Mouse (Mus musculus): ENCODE results near the gene Tmem145.
A peak's percentile ranks its signal among the peaks of the same experiment; 100 is the strongest.

The Tmem145 gene

DNA sequence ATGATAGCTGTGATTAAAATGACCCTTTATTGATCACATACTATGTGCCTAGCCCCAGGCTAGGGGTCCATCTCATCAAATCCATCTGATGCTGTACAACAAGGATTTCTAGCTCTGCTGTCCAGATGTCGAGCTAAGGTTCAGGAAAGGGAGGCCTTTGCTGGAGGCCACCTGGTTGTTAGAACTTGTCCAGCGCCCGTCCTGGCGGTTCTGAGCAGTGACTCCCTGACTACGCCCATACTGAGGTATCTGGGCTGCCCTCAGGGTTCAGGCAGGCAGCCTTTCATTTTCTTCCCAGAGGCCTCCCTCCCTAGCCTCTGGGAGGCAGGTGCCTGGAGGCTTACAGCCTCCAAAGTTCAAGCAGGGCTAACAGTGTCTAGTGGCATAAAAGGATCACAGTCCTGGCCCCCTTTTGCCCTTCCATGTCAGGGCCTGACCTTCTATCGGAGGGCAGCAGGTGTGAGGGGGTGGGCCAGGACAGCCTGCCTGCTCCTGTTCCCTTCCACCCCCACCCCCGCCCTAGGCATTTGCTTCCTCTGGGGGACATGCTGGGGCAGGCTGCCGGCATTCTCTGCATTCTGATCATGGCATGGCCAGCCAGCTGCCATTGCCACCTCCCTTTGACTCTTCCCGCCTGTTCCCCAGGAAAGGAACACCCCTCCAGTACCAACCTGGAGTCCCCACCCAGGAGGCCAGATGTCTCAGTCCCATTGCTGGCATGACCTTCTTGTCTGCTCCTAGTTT lies 30.2 kb upstream of the Tmem145 start:
- DNase-seq (ENCODE audit: low read depth, low spot score) = peak; percentile 89

DNA sequence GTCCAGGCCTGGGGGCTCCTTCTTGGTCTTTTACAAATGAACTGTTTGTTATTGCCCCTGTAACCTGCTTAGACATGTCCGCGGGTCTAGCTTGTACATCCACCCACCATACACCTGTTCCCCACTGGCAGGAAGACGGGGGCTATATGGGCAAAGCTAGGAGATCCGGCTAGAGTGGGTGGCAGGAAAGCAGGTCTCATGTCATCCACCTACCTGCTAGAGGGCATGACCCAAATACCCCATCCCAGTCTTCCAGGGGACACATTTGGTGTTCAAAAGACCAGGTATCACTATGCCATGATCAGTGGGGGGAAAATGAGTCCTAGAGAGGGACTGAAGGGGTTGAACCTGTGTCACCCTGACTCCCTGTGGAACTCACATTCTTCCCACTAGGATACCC lies 28.5 kb upstream of the Tmem145 start:
- DNase-seq (ENCODE audit: low read depth, low spot score) = no peak

DNA sequence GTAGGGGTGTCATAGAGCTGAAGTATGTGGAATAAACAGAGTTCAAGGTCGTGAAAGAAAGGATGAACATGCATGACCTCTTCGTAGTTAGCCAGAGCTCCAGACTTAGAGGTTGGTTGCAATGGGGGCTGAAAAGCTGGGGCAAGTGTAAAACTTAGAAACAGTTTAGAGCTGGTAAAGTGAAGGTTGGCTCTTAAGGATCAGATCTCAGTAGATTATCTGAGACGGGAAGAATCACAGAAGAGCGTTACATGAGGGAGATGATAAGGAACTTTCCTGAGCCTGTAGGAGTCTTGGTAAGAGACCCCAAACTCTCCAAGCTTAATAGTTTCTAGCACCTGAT lies 27.9 kb upstream of the Tmem145 start:
- no peak for DNase-seq (ENCODE audit: low read depth, low spot score)

DNA sequence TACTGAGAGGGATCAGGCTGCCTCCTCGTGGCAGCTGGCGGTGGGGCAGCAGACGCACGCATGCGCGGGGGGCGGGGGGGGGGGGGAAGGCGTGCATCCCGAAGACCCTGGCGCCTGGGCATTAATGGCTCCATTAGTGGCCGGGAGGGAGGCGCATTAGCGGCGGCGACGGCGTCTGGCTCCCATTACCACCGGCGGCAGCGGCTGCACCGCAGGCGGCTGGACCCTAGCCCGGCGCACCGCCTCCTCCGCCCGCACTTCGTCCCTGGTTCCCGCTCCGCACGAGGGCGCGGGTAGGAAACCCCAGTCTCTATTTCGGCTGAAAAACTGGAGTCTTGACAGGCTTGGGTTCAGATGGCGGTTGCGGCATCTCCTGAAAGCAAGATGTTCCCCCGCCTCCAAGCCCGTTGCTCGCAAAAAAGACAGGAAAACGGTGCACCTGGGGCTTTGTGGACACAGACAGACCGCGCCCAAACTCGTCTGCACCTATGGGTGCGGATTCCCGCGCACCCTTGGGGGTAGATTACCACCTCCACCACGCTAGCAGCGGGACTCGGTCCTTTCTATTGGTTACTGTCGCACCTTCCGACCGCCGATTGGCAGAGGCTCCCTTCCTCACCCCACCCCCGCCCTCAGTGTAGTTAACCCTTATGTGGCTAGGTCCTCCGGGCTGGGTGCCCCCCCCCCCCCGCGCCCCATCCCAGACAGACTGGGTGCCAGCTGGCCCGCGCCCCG lies 27.4 kb upstream of the Tmem145 start:
- peak; percentile 94 for DNase-seq (ENCODE audit: low read depth, low spot score)

DNA sequence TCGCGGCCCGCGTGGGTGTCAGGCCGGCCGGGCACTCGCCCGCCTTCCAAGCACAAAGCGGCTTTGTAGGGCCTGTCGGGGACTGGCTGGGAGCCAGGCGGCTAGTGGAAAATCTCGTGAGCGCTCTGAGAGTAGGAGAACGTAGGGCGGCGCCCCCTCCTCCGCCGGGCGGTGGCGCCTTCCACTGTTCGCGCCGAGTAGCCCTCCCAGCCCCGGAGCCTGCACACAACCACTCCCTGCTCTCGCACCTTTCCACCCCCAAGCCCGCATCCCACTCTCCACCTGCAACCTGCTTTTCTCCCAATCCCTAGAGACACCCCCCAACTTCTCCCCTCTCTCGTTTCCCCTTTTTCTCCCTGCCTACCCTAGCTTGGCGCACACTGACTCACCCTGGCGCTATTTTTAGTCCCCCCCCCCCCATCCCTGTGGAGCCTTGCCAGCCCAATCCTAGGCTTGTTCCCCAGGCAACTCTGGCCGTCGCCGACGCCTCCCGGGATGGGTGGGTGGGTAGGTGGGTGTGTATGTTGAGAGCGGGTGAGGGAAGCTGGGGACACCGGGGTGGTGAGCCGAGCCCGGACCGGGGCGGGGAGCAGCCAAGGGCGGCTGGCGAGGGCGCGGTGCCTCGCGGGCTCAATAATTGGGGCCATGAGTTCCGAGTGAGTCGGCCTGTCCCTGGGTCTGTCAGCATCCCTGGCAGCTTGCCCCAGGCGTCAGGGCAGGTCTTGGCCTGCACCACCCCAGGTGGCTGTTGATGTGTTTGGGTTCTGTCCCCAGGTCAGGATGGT lies 26.6 kb upstream of the Tmem145 start:
- DNase-seq (ENCODE audit: low read depth, low spot score) = peak; percentile 94

DNA sequence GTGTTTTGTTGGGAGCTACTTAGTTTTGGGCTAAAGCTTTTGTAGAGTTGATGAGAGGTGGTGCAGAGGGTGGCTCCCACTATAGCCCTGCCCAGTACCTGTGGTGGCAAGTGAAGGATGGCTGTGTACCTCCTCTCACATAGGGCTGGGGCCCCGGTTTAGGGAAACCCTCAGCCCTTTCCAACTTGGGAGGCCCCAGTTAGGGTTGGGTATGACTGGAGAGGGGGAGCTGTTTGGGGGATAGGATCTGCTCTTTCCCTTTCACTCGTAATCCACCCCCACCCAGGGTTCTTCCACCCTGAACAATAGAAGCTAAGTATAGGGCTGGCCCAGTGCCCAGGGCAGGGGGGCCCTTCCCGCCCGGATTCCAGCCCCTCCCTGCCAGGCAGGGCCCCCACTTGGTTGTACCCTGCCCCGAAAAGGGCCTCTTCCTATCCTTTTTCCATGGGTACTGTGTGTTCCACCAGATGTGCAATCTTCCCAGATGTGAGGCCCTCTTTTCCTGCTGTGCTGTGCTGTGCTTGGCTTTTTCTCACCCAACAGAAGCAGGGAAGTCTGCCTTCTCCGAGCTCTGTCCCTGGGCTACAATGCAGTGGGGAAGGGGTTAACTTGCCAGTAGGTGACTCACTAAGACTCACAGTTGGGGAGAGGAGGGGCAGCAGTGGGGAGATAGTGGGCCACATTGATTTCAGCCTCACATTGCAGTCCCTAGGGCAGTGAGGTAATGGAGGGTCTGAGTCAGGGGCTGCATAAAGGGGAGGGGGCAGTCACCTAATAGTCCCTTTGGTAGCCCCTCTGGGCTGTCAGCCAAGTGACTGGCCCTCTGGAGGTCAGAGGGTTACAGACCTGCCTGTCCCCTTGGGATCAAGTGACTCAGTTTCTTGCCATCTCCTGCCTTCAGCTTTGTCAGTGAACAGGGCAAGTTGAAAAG lies 25.8 kb upstream of the Tmem145 start:
- DNase-seq (ENCODE audit: low read depth, low spot score) = no peak

DNA sequence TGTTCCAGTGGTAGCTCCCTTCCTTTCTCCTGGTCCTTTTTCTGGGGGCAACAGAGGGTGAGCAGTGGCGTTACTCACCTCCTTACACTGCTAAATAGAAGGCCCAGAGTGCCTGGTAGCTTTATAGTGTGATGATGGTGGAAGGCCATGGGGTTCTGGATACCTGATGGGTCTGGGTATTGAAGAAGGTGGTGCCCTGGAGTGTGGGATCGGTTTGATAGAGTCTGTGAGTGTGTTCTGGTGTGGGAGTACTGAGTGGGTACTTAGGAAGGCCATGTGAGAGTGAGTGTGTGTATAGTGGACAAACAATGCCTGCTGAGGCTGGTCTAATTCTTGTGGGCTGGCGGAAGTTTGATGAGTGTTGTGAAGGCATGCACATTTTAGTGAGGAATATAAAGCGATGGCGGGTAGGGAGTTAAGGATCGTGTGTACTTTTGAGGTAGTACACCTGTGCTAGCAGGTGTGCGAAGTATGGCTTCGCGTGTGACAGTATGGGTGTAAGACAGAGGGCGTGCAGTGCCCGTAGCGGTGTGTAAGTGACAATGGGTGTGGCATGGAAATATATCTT lies 24.7 kb upstream of the Tmem145 start:
- DNase-seq (ENCODE audit: low read depth, low spot score) = no peak

DNA sequence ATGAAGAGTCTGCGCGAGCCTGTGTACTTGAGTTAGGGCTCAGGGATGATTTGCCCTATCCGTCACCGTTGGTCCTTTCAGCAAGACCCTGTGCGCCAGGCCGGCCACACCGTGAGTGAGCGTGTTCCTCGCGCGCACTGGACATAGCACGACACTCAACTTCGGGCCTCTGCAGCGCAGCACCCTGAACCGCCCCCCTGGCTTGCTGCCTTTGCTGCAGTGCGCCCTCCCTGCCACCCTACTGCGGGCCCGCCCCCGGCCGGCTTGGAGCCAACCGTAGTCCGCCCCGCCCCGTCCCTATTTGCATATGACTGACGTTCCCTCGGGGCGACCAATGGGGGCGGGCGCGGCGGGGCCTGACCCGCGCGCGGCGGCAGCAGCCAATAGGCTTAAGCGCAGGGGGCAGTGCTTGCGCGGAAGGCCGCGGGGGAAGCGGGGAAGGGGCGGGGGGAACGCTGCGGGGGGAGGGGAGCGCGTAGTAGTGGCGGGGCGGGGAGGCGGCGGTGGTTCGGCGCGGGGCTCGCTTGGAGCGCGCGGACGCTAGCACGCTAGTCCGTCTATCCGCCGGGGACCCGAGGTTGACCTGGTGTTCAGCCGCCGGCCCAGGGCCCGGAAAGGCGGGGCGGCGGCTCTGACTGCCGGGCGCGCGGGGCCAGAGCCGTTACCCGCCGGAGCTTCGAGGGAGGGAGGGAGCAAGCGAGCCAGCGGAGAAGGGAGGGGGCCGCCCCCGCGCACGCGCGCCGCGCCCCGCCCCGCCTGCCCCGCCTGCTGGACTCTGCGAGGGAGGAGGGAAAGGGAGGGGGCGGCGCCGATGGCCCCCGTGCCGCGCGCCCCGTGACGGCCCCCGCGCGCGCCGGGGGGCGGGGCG lies 23.9 kb upstream of the Tmem145 start:
- peak; percentile 99 for DNase-seq (ENCODE audit: low read depth, low spot score)

DNA sequence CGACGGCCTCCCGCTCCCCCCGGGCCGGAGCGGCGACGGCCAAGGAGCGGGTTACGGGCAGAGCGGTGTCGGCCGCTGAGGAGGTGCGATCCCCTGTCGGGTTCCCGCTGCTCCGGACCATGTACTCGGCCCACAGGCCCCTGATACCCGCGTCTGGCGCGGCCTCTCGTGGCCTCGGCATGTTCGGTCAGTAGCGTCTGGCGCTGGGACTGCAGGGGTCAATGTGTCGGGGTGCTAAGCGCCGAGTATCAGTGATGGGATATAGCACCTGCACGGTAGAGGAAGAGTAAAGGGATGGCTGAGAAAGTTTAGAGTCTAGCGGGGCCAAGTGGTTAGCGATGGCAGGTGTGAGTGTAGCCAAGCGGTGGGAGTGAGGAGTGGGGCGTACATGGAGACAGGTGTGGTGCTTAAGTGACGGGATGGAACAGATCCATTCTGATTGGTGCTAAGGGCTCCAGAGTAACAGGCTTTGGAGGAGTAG lies 23.1 kb upstream of the Tmem145 start:
- DNase-seq (ENCODE audit: low read depth, low spot score) = peak; percentile 76

DNA sequence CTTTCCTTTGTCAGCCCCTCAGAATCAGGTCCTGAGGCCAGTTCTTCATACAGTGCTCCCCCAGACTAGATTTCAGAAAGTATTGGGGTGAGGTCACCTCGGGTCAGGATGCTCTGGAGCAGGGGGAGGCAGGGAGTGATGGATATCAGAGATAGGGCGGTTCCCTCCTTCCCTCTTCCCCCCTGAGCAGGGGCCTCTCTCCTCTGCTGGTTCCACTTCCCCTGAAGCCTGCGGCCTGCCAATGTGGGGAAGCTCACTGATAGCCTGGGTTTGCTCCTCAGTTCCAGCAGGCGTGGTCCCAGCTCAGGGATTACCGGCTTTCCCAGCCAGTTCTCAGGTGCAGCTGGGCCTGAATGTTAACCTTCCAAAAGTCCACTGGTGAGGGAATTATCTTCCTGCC lies 22.3 kb upstream of the Tmem145 start:
- DNase-seq (ENCODE audit: low read depth, low spot score) = no peak

DNA sequence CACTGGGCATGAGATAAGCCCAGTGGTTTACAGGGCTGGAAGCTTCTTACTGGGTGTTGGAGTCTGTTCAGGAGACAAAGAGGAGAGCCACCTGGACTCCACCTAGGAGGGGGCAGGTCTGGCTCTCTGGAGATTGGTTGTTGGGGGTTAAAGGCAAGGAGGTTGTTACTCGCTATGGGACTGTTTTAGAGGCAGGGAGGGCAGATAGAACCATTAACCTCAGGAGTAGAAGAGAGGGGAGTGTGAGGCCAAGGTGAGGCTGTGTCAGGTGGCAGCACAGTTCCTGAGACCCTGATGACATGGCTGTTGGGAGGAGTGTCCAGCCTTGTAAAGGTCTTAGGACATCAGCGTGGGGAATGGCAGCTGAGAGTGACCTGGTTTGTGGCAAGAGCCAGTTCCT lies 21.7 kb upstream of the Tmem145 start:
- no peak for DNase-seq (ENCODE audit: low read depth, low spot score)

DNA sequence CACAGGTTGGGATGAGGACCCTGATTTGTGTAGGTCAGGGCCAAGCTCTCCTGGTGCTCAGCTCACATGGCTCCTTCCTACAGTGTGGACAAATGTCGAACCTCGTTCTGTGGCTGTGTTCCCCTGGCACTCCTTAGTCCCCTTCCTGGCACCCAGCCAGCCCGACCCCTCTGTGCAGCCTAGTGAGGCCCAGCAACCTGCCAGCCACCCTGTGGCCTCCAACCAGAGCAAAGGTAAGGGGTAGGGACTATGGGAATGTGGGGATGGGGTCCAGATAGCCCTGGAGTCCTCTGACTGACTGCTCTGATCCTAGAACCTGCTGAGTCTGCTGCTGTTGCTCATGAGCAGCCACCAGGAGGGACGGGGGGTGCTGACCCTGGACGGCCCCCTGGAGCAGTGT lies 21.1 kb upstream of the Tmem145 start:
- no peak for DNase-seq (ENCODE audit: low read depth, low spot score)

DNA sequence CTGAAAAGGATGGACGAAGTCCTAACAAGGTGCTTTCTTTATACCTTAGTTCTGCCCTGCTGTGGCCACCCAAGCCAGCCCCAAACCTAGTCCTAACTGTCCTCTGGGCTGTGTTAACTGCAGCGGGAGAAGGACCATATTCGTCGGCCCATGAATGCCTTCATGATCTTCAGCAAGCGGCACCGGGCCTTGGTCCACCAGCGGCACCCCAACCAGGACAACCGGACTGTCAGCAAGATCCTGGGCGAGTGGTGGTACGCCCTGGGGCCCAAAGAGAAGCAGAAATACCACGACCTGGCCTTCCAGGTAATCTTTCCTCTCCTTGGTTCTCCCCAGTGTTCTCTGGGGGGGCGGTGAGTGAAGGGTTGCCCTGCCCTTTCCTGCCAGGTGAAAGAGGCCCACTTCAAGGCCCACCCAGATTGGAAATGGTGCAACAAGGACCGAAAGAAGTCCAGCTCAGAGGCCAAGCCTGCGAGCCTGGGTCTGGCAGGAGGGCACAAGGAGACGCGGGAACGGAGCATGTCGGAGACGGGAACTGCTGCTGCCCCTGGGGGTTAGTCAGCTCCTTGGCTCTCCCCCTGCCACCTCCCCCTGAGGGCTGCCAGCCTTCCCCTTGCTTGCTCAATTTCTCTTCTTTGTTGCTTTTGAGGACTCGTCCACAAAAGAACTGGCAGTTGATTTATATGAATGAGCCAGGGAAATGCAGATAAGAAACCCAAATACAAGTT lies 20.2 kb upstream of the Tmem145 start:
- DNase-seq (ENCODE audit: low read depth, low spot score) = no peak

DNA sequence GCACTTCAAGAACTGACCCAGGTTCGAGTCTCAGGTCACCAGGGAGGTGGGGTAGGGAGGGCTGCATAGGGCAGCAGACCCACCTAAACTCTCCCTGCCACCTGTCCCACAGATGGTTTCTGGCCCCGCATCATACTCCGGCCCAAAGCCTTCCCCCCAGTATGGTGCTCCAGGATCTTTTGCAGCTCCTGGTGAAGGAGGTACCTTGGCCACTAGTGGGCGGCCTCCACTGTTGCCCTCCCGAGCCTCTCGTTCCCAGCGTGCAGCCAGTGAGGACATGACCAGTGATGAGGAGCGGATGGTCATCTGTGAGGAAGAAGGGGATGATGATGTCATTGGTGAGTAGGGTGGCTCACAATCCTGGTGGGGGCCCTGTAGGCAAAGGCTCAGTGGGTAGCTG lies 18.9 kb upstream of the Tmem145 start:
- DNase-seq (ENCODE audit: low read depth, low spot score) = no peak

DNA sequence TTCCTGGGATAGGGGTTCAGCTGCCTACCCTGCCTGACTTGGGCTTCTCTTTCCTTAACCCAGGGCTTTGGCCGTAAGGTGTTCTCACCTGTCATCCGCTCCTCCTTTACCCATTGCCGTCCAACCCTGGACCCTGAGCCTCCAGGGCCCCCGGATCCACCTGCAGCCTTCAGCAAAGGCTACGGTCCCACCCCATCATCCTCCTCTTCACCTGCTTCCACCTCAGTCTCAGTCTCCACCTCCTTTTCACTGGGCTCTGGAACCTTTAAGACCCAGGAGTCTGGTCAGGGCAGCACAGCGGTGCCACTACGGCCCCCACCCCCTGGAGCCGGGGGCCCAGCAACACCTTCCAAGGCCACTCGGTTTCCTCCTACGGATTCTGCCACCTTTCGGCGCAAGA lies 17.9 kb upstream of the Tmem145 start:
- DNase-seq (ENCODE audit: low read depth, low spot score) = no peak

DNA sequence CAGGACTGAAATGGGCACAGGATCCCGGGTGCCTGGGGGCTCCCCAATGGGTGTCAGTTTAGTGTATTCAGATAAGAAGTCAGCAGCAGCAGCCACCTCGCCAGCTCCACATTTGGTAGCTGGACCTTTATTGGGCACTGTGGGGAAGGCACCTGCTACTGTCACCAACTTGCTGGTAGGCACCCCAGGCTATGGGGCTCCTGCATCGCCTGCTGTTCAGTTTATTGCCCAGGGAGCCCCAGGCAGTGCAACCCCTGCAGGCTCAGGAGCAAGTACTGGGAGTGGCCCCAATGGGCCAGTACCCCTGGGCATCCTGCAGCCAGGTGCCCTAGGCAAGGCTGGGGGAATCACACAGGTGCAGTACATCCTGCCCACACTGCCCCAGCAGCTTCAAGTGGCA lies 17.2 kb upstream of the Tmem145 start:
- DNase-seq (ENCODE audit: low read depth, low spot score) = no peak

DNA sequence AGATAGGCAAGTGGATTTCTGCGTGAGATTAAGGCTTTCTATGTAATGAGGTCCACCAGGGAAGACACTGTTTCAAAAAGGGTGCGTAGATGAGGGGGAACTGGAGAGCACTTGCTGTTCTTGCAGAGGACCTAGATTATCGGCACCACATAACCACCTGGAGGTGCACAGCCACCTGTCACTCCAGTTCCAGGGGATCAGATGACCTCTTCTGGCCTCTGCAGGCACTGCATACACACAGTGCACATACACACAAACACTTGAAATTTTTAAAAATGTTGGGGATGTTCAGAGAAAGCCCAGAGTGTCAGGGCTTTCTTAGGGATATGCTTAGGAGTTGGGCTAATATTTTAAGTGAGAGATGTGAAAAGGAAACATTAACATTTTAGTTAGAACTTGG lies 16.0 kb upstream of the Tmem145 start:
- DNase-seq (ENCODE audit: low read depth, low spot score) = peak; percentile 58

DNA sequence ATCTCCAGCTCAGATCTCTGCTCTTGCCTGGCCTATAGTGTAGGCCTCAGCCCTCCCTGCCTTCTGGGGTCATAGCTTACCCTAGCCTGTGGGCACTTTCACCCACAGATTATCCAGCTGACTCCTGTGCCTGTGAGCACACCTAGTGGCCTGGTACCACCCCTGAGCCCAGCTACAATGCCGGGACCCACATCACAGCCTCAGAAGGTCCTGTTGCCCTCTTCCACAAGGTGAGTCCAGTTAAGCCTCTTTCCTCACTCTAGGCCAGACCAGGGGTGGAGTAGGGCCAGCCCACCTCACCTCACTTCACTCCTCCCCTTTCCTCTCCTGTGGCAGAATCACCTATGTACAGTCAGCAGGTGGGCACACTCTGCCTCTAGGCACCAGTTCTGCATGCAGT lies 15.4 kb upstream of the Tmem145 start:
- DNase-seq (ENCODE audit: low read depth, low spot score) = no peak

DNA sequence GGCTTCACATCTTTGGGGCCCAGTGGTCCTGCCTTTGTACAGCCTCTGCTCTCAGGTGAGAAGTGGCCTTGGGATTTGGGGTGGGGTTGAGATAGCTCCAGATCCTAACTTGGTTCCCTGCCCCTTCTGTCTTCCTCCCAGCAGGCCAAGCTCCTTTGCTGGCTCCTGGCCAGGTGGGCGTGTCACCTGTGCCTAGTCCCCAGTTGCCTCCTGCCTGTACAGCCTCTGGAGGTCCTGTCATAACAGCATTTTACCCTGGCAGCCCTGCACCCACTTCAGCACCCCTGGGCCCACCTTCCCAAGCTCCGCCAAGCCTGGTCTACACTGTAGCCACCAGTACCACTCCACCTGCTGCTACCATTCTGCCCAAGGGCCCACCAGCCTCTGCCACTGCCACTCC lies 15.0 kb upstream of the Tmem145 start:
- peak; percentile 78 for DNase-seq (ENCODE audit: low read depth, low spot score)

All from ZHBTc4 (cell line).